Mouse (Mus musculus) erythroblast, embryonic 14.5 days (primary cell): ENCODE data around the gene Hdgfl2. TPM values are rescaled to one million over a fixed set of nuclear protein-coding genes. Genes with fewer than 3 reads are reported as not detected.
"Not testable (repeated sequence)": the region's sequence is repeated elsewhere in the genome, so short reads cannot be mapped to it uniquely, and the experiment has no call there.

Source experiments
- H3K27me3 ChIP-seq: 2 replicates; pipeline ENCODE4 v1.6.1; 2012; ENCODE audit warnings: inconsistent platforms; ENCODE audit not compliant: control insufficient read depth
- H3K36me3 ChIP-seq: 2 replicates; pipeline ENCODE4 v1.6.1; 2012; ENCODE audit warnings: mild to moderate bottlenecking, inconsistent platforms; ENCODE audit not compliant: control insufficient read depth
- H3K4me1 ChIP-seq: 2 replicates; pipeline ENCODE4 v1.6.1; 2012; ENCODE audit warnings: inconsistent platforms; ENCODE audit not compliant: control insufficient read depth
- H3K4me3 ChIP-seq: replicated peaks from 2 replicates; pipeline ENCODE3; 2012; ENCODE audit warnings: moderate library complexity, mild to moderate bottlenecking, inconsistent platforms
- H3K9me3 ChIP-seq: 2 replicates; pipeline ENCODE4 v1.6.1; 2012; ENCODE audit warnings: low read length, inconsistent platforms, mixed read lengths; ENCODE audit not compliant: control insufficient read depth
- GATA1 ChIP-seq: IDR thresholded peaks from 2 replicates; pipeline ENCODE4 v1.6.1; 2012; ENCODE audit warnings: low read length, inconsistent platforms, mixed read lengths
- TAL1 ChIP-seq: IDR thresholded peaks from 3 replicates; pipeline ENCODE4 v1.6.1; 2012; ENCODE audit warnings: low read length, inconsistent platforms, mixed read lengths
- polyA plus RNA-seq: library from polyadenylated mRNA; stranded (reverse); fragments of >175 nt; gene quantifications from 2 replicates; pipeline ENCODE4 v1.2.3, GENCODE M21; 2012

Hdgfl2 gene
- polyA plus RNA-seq, 1 experiment: 38.5 TPM

GRCm38 (mm10) chr17:56055945-56056678, 23.3 kb upstream of the Hdgfl2 start:
- Histone ChIP-seq H3K4me1 (peaks cover 24% of the 10 kb centered on the region), H3K9me3 (no peaks in the 10 kb centered on the region), H3K27me3 (no peaks in the 10 kb centered on the region), H3K4me3 (no peak overlapping the region), H3K36me3 (peaks cover 96% of the 10 kb centered on the region)
- no peak for TF ChIP-seq GATA1
- TF ChIP-seq TAL1: no peak

GRCm38 (mm10) chr17:56057381-56058120, 21.9 kb upstream of the Hdgfl2 start:
- Histone ChIP-seq H3K4me3 (no peak overlapping the region), H3K4me1 (peaks cover 22% of the 10 kb centered on the region), H3K36me3 (peaks cover 96% of the 10 kb centered on the region), H3K27me3 (no peaks in the 10 kb centered on the region), H3K9me3 (no peaks in the 10 kb centered on the region)
- no peak for TF ChIP-seq GATA1
- TF ChIP-seq TAL1: no peak

GRCm38 (mm10) chr17:56062081-56062480, 17.4 kb upstream of the Hdgfl2 start:
- Histone ChIP-seq H3K36me3 (peaks cover 100% of the 10 kb centered on the region), H3K4me3 (no peak overlapping the region)

GRCm38 (mm10) chr17:56065715-56066114, 13.7 kb upstream of the Hdgfl2 start:
- not testable (repeated sequence) for H3K9me3 ChIP-seq, H3K4me3 ChIP-seq, H3K27me3 ChIP-seq
- H3K4me1 ChIP-seq: peaks cover 13% of the 10 kb centered on the region
- peaks cover 100% of the 10 kb centered on the region for H3K36me3 ChIP-seq

More at GRCm38 (mm10) chr17:56062081-56062480, 17.4 kb upstream of the Hdgfl2 start:
- H3K27me3 ChIP-seq: no peaks in the 10 kb centered on the region
- H3K9me3 ChIP-seq: no peaks in the 10 kb centered on the region
- TF ChIP-seq GATA1 (no peak), TAL1 (no peak)
- peaks cover 13% of the 10 kb centered on the region for H3K4me1 ChIP-seq

- H3K4me3 ChIP-seq: no peak overlapping the region
- no peaks in the 10 kb centered on the region; the same call in 1 of the 2 replicates for H3K9me3 ChIP-seq
- no peaks in the 10 kb centered on the region for H3K27me3 ChIP-seq
- H3K36me3 ChIP-seq: peaks cover 100% of the 10 kb centered on the region
- no peak for TF ChIP-seq GATA1
- no peak for TF ChIP-seq TAL1
- H3K4me1 ChIP-seq: peaks cover 13% of the 10 kb centered on the region
Observed at GRCm38 (mm10) chr17:56066451-56066850, 13.0 kb upstream of the Hdgfl2 start.

GRCm38 (mm10) chr17:56069066-56069465, 10.4 kb upstream of the Hdgfl2 start:
- Histone ChIP-seq H3K9me3 (no peaks in the 10 kb centered on the region; the same call in 1 of the 2 replicates), H3K4me3 (no peak overlapping the region), H3K36me3 (peaks cover 88% of the 10 kb centered on the region), H3K27me3 (no peaks in the 10 kb centered on the region), H3K4me1 (peaks cover 14% of the 10 kb centered on the region)
- TF ChIP-seq GATA1: no peak

- TF ChIP-seq TAL1: no peak
- no peak for TF ChIP-seq GATA1
- Histone ChIP-seq H3K27me3 (no peaks in the 10 kb centered on the region), H3K36me3 (peaks cover 67% of the 10 kb centered on the region), H3K4me3 (no peak overlapping the region), H3K4me1 (peaks cover 32% of the 10 kb centered on the region), H3K9me3 (no peaks in the 10 kb centered on the region; the same call in 1 of the 2 replicates)
Observed at GRCm38 (mm10) chr17:56071126-56071525, 8.3 kb upstream of the Hdgfl2 start.

- Histone ChIP-seq H3K36me3 (peaks cover 56% of the 10 kb centered on the region), H3K27me3 (no peaks in the 10 kb centered on the region), H3K4me3 (no peak overlapping the region), H3K9me3 (no peaks in the 10 kb centered on the region; the same call in 1 of the 2 replicates), H3K4me1 (peaks cover 34% of the 10 kb centered on the region)
- TF ChIP-seq TAL1 (no peak), GATA1 (no peak)
Observed at GRCm38 (mm10) chr17:56072243-56072642, 7.2 kb upstream of the Hdgfl2 start.

GRCm38 (mm10) chr17:56074097-56074826, 5.2 kb upstream of the Hdgfl2 start:
- Histone ChIP-seq H3K4me3 (peak overlapping the region; percentile 80), H3K4me1 (peaks cover 45% of the 10 kb centered on the region), H3K27me3 (no peaks in the 10 kb centered on the region), H3K9me3 (no peaks in the 10 kb centered on the region), H3K36me3 (peaks cover 36% of the 10 kb centered on the region)
- TF ChIP-seq GATA1 (no peak), TAL1 (no peak)
